Mouse (Mus musculus) bone marrow macrophage, adult 2 months (primary cell): ENCODE results near the gene 1700016C15Rik.

ENCODE experiments used
- CTCF ChIP-seq: IDR thresholded peaks from 2 replicates; pipeline ENCODE4 v1.5.1; 2012; ENCODE audit warnings: low read depth, mild to moderate bottlenecking, low read length, moderate library complexity
- POLR2A ChIP-seq: IDR thresholded peaks from 2 replicates; pipeline ENCODE4 v1.6.1; 2012; ENCODE audit warnings: mild to moderate bottlenecking, low read depth, low read length, borderline replicate concordance

GRCm38 (mm10) chr1:177794866-177795265 is 65.3 kb downstream of the 1700016C15Rik start:
- no peak for TF ChIP-seq CTCF
- TF ChIP-seq POLR2A = no peak
